Mouse (Mus musculus): Measurements from ENCODE around the gene Dmbx1. TPM values are rescaled to one million over a fixed set of nuclear protein-coding genes. Genes with fewer than 3 reads are reported as not detected.

The Dmbx1 gene
- polyA plus RNA-seq, 1 experiment from 2014 or later: 0.27 TPM

GRCm38 (mm10) chr4:115978911-115979310, 39.2 kb upstream of the Dmbx1 start:
- no peak for ATAC-seq (ENCODE audit: insufficient number of reproducible peaks, low FRiP score, low TSS enrichment, low read depth)
- H3K9ac ChIP-seq (ENCODE audit: low read length): no peak overlapping the region
- peak overlapping the region; percentile 18; the same call in 1 of the 2 replicates for H3K4me3 ChIP-seq (ENCODE audit: low read depth, low read length)

GRCm38 (mm10) chr4:115972543-115972942, 32.8 kb upstream of the Dmbx1 start:
- no peak overlapping the region for H3K27ac ChIP-seq (replicated peaks; ENCODE audit: low read depth, low read length)
- H3K4me2 ChIP-seq (ENCODE audit: low read depth, severe bottlenecking): no peak overlapping the region
- ATAC-seq (ENCODE audit: insufficient number of reproducible peaks, low FRiP score, low TSS enrichment, low read depth): no peak
- H3K36me3 ChIP-seq (ENCODE audit: control insufficient read depth, insufficient read depth, low read length): no peaks in the 10 kb centered on the region
- H3K9me3 ChIP-seq (ENCODE audit: control insufficient read depth, low read length): no peaks in the 10 kb centered on the region
- no peak for DNase-seq (ENCODE audit: low spot score)
- H3K9ac ChIP-seq (ENCODE audit: low read length): no peak overlapping the region
- peaks cover 63% of the 10 kb centered on the region for H3K27me3 ChIP-seq (ENCODE audit: control insufficient read depth, insufficient read depth, low read length)
- H3K4me1 ChIP-seq (ENCODE audit: control insufficient read depth, insufficient read depth, low read length): 0 out of 2 replicates have a peak, but pooled peaks cover 3% of the 10 kb centered on the region
- whole genome bisulfite sequencing: 48% methylated on average over 24 of the region's 24 CpGs
- H3K4me3 ChIP-seq (ENCODE audit: low read depth, low read length): no peak overlapping the region

More at GRCm38 (mm10) chr4:115978911-115979310, 39.2 kb upstream of the Dmbx1 start:
- peaks cover 64% of the 10 kb centered on the region for H3K27me3 ChIP-seq (ENCODE audit: control insufficient read depth, insufficient read depth, low read length)
- H3K9me3 ChIP-seq (ENCODE audit: control insufficient read depth, low read length): no peaks in the 10 kb centered on the region
- DNase-seq (ENCODE audit: low spot score): peak; percentile 24
- H3K36me3 ChIP-seq (ENCODE audit: control insufficient read depth, insufficient read depth, low read length): no peaks in the 10 kb centered on the region
- 7% methylated on average over 4 of the region's 4 CpGs for WGBS
- peak overlapping the region; percentile 56 for H3K4me2 ChIP-seq (ENCODE audit: low read depth, severe bottlenecking)
- H3K4me1 ChIP-seq (ENCODE audit: control insufficient read depth, insufficient read depth, low read length): peaks cover 11% of the 10 kb centered on the region; the same call in 1 of the 2 replicates
- H3K27ac ChIP-seq (replicated peaks; ENCODE audit: low read depth, low read length): no peak overlapping the region

DNA sequence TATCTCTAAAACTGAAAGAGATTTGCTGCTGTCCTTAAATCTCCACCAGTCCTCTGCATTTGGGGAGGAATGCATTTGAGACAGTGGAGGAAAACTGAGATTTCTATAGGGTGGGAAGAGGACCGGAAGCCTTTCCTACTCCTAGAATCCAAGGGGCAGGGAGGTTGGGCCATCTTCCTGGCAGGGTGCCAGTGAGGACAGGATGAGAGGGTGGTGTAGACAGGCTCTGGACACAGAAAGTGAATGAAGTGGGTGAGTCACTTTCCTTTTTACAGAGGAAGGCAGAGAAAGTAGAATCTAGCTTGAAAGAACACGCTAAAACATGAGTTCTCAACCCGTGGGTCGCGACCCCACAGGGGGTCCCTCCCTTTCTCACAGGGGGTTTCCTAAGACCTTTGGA, 24.7 kb upstream of the Dmbx1 start:
- Histone ChIP-seq H3K4me1 (ENCODE audit: control insufficient read depth, insufficient read depth, low read length) (no peaks in the 10 kb centered on the region; the same call in 1 of the 2 replicates), H3K27me3 (ENCODE audit: control insufficient read depth, insufficient read depth, low read length) (peaks cover 69% of the 10 kb centered on the region), H3K9me3 (ENCODE audit: control insufficient read depth, low read length) (no peaks in the 10 kb centered on the region), H3K9ac (ENCODE audit: low read length) (no peak overlapping the region), H3K4me3 (ENCODE audit: low read depth, low read length) (no peak overlapping the region), H3K36me3 (ENCODE audit: control insufficient read depth, insufficient read depth, low read length) (no peaks in the 10 kb centered on the region), H3K27ac (replicated peaks; ENCODE audit: low read depth, low read length) (no peak overlapping the region), H3K4me2 (ENCODE audit: low read depth, severe bottlenecking) (no peak overlapping the region)
- 14% methylated on average over 5 of the region's 5 CpGs for WGBS
- DNase-seq (ENCODE audit: low spot score) (no peak), ATAC-seq (ENCODE audit: insufficient number of reproducible peaks, low FRiP score, low TSS enrichment, low read depth) (no peak)

DNA sequence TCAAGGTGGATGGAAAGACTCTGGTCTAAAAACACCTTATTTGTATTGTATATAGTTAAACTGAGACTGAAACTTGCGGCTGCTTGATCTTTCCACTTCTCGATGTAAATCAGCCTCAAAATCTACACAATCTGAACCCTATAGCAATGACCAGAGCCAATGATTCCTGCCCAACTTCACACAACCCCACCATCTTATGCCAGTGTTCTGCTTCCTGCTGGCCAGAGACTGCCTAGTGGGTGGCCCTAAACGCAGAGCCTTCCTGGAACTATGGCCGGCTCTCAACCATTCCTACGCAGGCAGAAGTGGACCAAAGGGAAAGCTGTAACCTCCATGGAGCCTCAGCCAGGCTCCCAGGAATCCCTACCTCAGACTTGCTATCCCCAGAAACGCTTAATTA, 24.0 kb upstream of the Dmbx1 start:
- no peaks in the 10 kb centered on the region for H3K36me3 ChIP-seq (ENCODE audit: control insufficient read depth, insufficient read depth, low read length)
- H3K4me1 ChIP-seq (ENCODE audit: control insufficient read depth, insufficient read depth, low read length): no peaks in the 10 kb centered on the region; the same call in 1 of the 2 replicates
- ATAC-seq (ENCODE audit: insufficient number of reproducible peaks, low FRiP score, low TSS enrichment, low read depth): no peak

GRCm38 (mm10) chr4:115962671-115963412, 23.1 kb upstream of the Dmbx1 start:
- Histone ChIP-seq H3K36me3 (ENCODE audit: control insufficient read depth, insufficient read depth, low read length) (no peaks in the 10 kb centered on the region), H3K4me2 (ENCODE audit: low read depth, severe bottlenecking) (peak overlapping the region; percentile 88), H3K27me3 (ENCODE audit: control insufficient read depth, insufficient read depth, low read length) (peaks cover 66% of the 10 kb centered on the region), H3K4me1 (ENCODE audit: control insufficient read depth, insufficient read depth, low read length) (no peaks in the 10 kb centered on the region; the same call in 1 of the 2 replicates), H3K9me3 (ENCODE audit: control insufficient read depth, low read length) (no peaks in the 10 kb centered on the region), H3K27ac (replicated peaks; ENCODE audit: low read depth, low read length) (no peak overlapping the region), H3K9ac (ENCODE audit: low read length) (peak overlapping the region; percentile 57; the same call in 1 of the 2 replicates), H3K4me3 (ENCODE audit: low read depth, low read length) (peak overlapping the region; percentile 59)
- under 1% methylated on average over 79 of the region's 79 CpGs for WGBS
- ATAC-seq (ENCODE audit: insufficient number of reproducible peaks, low FRiP score, low TSS enrichment, low read depth) (peak; percentile 33), DNase-seq (ENCODE audit: low spot score) (peak; percentile 68)

More for the DNA sequence above, 24.0 kb upstream of the Dmbx1 start:
- H3K9ac ChIP-seq (ENCODE audit: low read length): no peak overlapping the region
- WGBS: 5% methylated on average over 6 of the region's 6 CpGs
- H3K27me3 ChIP-seq (ENCODE audit: control insufficient read depth, insufficient read depth, low read length): peaks cover 69% of the 10 kb centered on the region
- DNase-seq (ENCODE audit: low spot score): no peak
- no peaks in the 10 kb centered on the region for H3K9me3 ChIP-seq (ENCODE audit: control insufficient read depth, low read length)
- no peak overlapping the region; the same call in 1 of the 2 replicates for H3K4me3 ChIP-seq (ENCODE audit: low read depth, low read length)
- no peak overlapping the region for H3K27ac ChIP-seq (replicated peaks; ENCODE audit: low read depth, low read length)
- no peak overlapping the region for H3K4me2 ChIP-seq (ENCODE audit: low read depth, severe bottlenecking)

- no peak overlapping the region for H3K27ac ChIP-seq (replicated peaks; ENCODE audit: low read depth, low read length)
- H3K9me3 ChIP-seq (ENCODE audit: control insufficient read depth, low read length): no peaks in the 10 kb centered on the region
- peaks cover 58% of the 10 kb centered on the region for H3K27me3 ChIP-seq (ENCODE audit: control insufficient read depth, insufficient read depth, low read length)
- no peak overlapping the region for H3K4me3 ChIP-seq (ENCODE audit: low read depth, low read length)
- no peaks in the 10 kb centered on the region; the same call in 1 of the 2 replicates for H3K4me1 ChIP-seq (ENCODE audit: control insufficient read depth, insufficient read depth, low read length)
- ATAC-seq (ENCODE audit: insufficient number of reproducible peaks, low FRiP score, low TSS enrichment, low read depth) (no peak), DNase-seq (ENCODE audit: low spot score) (no peak)
- 12% methylated on average over 7 of the region's 7 CpGs for WGBS
- H3K4me2 ChIP-seq (ENCODE audit: low read depth, severe bottlenecking): no peak overlapping the region
- H3K36me3 ChIP-seq (ENCODE audit: control insufficient read depth, insufficient read depth, low read length): no peaks in the 10 kb centered on the region
- no peak overlapping the region for H3K9ac ChIP-seq (ENCODE audit: low read length)
Observed at GRCm38 (mm10) chr4:115961991-115962390, 22.3 kb upstream of the Dmbx1 start.

GRCm38 (mm10) chr4:115959546-115959945, 19.8 kb upstream of the Dmbx1 start:
- H3K4me1 ChIP-seq (ENCODE audit: control insufficient read depth, insufficient read depth, low read length): no peaks in the 10 kb centered on the region
- DNase-seq (ENCODE audit: low spot score): no peak
- H3K4me3 ChIP-seq (ENCODE audit: low read depth, low read length): no peak overlapping the region
- no peaks in the 10 kb centered on the region for H3K9me3 ChIP-seq (ENCODE audit: control insufficient read depth, low read length)
- H3K27ac ChIP-seq (replicated peaks; ENCODE audit: low read depth, low read length): no peak overlapping the region
- no peaks in the 10 kb centered on the region for H3K36me3 ChIP-seq (ENCODE audit: control insufficient read depth, insufficient read depth, low read length)
- peaks cover 56% of the 10 kb centered on the region for H3K27me3 ChIP-seq (ENCODE audit: control insufficient read depth, insufficient read depth, low read length)
- no peak for ATAC-seq (ENCODE audit: insufficient number of reproducible peaks, low FRiP score, low TSS enrichment, low read depth)
- no peak overlapping the region for H3K4me2 ChIP-seq (ENCODE audit: low read depth, severe bottlenecking)
- no peak overlapping the region for H3K9ac ChIP-seq (ENCODE audit: low read length)

DNA sequence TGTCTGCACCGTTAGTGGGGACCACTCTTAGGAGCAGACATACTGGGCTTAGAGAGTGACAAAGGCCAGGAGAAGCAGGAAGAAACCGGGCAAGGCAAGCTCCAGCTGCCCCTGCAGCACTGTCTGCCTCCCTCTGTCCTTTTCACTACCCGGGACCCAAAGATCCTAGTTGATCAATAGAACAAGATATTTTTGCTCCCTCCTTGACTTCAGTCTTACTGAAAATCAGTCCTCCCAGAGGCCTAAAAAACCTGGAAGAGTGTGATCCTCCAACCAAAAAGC, 15.7 kb upstream of the Dmbx1 start:
- H3K4me1 ChIP-seq (ENCODE audit: control insufficient read depth, insufficient read depth, low read length): no peaks in the 10 kb centered on the region
- 6% methylated on average over 3 of the region's 3 CpGs for WGBS
- H3K4me3 ChIP-seq (ENCODE audit: low read depth, low read length): no peak overlapping the region
- ATAC-seq (ENCODE audit: insufficient number of reproducible peaks, low FRiP score, low TSS enrichment, low read depth): no peak
- H3K9ac ChIP-seq (ENCODE audit: low read length): no peak overlapping the region
- H3K27ac ChIP-seq (replicated peaks; ENCODE audit: low read depth, low read length): no peak overlapping the region
- peaks cover 51% of the 10 kb centered on the region for H3K27me3 ChIP-seq (ENCODE audit: control insufficient read depth, insufficient read depth, low read length)
- no peaks in the 10 kb centered on the region for H3K36me3 ChIP-seq (ENCODE audit: control insufficient read depth, insufficient read depth, low read length)
- no peak for DNase-seq (ENCODE audit: low spot score)
- no peak overlapping the region for H3K4me2 ChIP-seq (ENCODE audit: low read depth, severe bottlenecking)
- H3K9me3 ChIP-seq (ENCODE audit: control insufficient read depth, low read length): no peaks in the 10 kb centered on the region
